Mouse (Mus musculus) gastrocnemius, adult 2 months (tissue): Measurements from ENCODE around the gene Mmgt2. TPM values are rescaled to one million over a fixed set of nuclear protein-coding genes. Genes with fewer than 3 reads are reported as not detected.
A peak's percentile ranks its signal among the peaks of the same experiment; 100 is the strongest.

Experiments used
- DNase-seq: peaks from one replicate; pipeline ENCODE4 v3.0.0; 2022
- H3K27ac ChIP-seq: fragments of 200-600 bp; 2 replicates; pipeline ENCODE4 v1.8.1; 2022; ENCODE audit warnings: mild to moderate bottlenecking
- H3K4me3 ChIP-seq: fragments of 200-600 bp; 2 replicates; pipeline ENCODE4 v1.8.1; 2022; ENCODE audit warnings: mild to moderate bottlenecking, moderate library complexity
- CTCF ChIP-seq: fragments of 200-600 bp; IDR thresholded peaks from 2 replicates; pipeline ENCODE4 v1.8.1; 2022; ENCODE audit warnings: antibody characterized with exemption, mild to moderate bottlenecking, moderate library complexity
- intact Hi-C: fragments of 180-260 bp; cut with DNase I; formaldehyde crosslinking; loops from one replicate; pipeline ENCODE4 v1.15.1; 2025
- total RNA-seq, 2 experiments: library from RNA; stranded (reverse); gene quantifications; 2 replicates each; pipeline ENCODE4 v1.2.3; 2021

Mmgt2 gene
- total RNA-seq, 2 experiments from 2014 or later, result 2.9 to 3.5 TPM

DNA sequence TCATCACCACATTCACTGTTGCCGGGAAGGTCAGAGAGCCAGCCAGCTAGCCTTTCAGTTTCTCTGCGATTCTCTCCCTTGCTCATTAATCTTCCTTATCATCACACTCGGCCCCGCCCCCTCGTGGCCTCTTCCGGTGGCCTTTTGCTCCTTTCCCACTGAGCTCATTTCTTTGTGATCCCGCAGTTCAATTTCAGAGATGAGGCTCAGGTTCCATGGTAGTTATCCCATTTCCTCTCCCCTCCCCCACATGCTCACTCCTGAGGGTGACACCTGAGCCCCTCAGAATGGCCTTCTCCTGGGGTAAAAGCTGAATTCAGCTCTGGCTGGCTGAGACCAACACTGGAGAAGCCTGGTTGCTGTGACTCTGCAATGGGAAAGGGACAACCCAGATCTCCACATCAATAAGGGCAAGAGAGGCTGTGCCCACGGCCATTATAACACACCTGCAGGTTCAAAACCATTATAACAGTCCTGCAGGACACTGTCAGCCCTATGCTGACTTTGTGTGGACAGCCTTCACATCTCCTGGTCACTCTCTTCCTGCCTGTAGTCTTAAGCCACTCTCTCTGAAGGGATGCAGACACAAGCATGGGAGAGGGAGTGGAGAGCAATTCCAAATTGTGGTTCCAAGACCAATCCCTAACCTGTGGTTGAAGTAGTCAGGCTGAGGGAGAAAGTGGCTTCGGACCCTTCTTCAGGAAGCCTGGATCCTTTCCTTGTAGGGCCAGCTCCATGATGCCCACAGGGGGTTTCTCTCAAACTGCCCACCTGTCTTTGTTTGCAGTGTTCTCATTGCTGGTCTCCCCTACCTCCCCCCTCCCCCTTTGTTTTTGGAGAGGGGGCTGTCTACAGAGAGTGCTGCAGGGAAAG is 18.9 kb upstream of the Mmgt2 start:
- Histone ChIP-seq H3K4me3 (no peak overlapping the region), H3K27ac (peak overlapping the region; percentile 73)
- TF ChIP-seq CTCF, result no peak
- peak; percentile 41 for DNase-seq
- intact Hi-C loops, result no loop called here

DNA sequence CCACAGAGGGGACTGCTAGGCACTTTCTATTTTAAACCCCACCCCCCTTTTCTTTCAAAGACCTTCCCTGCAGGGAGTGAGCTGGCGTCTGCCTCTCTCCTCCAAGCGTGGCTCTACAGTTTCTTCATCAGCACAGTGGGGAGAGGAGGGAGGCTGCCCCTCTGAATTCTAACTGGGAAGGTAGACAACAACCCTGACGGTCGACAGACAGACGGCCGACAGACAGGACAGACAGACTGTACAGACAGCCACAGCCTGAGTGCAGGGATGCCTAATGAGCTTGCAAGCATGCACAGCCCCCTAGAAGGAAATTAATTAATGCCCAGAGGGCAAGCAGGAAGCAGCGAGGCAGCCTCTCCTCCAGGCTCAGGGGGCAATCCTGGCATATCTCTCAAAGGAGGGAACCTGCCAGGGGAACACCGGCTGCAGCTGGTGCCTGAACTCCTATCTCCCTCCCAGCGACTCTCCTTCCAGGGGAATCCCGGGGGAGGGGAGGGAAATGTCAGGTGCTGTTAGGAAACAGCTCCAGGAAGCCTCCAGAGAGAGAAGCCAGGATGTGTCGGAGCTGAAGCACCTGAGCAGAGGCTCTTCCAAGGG is 18.1 kb upstream of the Mmgt2 start:
- DNase-seq, result no peak
- TF ChIP-seq CTCF, result no peak
- Histone ChIP-seq H3K4me3 (no peak overlapping the region), H3K27ac (peak overlapping the region; percentile 73; the same call in 1 of the 2 replicates)
- intact Hi-C loops, result no loop called here

DNA sequence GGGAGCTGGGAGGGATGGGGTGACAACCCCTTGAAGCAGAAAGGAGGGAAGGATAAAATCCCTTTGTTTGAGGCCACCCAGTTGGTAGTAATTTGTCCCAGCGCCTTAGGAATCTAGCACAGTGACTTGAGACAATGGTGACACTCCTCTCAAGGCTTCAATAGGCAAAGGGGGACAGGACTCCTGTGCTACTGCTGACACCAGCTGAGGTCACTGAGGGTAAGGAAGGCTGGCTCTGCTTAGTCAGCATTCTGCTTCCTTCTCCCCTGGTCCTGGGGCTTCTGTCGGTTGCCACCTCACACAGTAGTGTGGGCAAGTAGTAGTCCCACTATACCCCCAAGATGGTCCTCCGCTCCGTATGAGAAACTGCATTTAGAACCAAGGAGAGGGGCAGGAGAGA is 17.3 kb upstream of the Mmgt2 start:
- H3K27ac ChIP-seq, result no peak overlapping the region
- no peak for TF ChIP-seq CTCF
- no peak overlapping the region for H3K4me3 ChIP-seq
- intact Hi-C loops, result no loop called here
- DNase-seq, result no peak

DNA sequence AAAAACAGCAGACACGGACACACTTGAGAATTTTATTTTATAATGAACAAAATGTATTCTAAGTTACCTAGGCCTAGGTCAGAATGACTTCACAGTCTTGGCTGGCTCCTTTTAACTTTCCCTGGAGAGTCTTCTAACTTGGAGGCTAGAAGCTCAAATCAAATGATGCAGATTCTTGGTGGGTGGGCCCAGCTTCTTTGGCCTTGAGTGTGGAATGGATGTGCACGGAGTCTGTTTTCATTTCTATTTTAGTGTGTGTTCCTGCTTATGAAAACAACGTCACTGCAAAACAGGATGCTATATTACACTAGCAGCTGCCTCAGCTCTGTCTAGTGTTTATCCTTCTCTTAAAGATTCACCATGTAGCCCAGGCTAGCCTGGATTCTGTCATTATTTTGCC is 13.1 kb upstream of the Mmgt2 start:
- no peak for DNase-seq
- intact Hi-C loops, result no loop called here
- TF ChIP-seq CTCF, result no peak
- peak overlapping the region; percentile 81 for H3K27ac ChIP-seq
- H3K4me3 ChIP-seq, result no peak overlapping the region

DNA sequence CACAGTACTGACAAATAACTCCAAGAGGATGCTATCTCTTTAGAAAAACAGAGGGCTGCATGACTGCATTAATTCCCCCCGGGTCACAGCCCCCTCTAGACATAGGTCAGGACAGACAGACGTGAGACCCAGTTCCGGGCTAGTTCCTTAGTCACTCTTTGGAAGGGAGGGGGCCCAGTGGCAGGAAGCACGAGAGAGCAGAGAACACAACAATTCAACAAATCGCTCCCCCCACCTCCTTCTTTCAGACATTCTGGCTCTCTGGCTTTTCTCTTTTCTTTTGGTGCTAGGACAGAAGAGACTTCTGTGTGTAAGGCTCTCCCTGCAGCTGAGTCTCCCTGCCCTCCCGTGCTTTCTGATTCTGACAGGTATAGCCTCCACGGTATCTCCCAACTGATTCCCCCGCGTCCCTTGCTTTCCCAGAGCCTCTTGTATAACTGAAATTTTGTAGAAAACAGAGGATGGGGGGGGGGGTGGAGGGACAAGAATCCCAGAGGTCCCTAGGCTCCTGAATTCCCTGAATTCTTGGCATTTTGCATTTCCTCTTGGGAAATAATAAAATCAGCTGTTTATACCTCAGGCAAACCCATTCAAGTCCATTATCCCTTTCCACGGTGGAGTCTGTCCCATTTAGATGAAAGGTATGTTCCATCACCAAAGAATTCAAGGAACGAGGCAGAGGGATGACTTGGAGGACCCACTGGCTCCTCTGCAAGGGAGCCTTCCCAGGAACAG is 12.2 kb upstream of the Mmgt2 start:
- no peak for TF ChIP-seq CTCF
- peak overlapping the region; percentile 10 for H3K4me3 ChIP-seq
- DNase-seq, result no peak
- H3K27ac ChIP-seq, result peak overlapping the region; percentile 81
- intact Hi-C loops, result no loop called here

DNA sequence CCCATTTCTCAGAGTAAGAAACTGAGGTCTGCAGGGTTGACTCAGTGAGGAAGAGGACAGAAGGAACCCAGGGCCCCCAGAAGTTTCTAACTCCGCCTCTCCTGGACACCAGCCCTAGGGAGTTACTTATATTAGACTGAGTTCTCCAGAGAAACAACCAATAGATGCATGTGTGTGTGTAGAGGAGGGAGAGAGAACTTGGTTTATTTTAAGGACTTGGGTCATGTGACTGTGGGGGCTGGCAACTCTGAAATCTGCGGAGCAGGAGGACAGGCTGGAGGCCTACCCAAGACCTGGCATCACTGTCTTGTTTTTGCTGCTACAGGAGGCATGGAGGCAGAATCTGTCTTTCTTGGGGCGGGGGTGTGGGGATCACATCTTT is 11.6 kb upstream of the Mmgt2 start:
- intact Hi-C loops, result no loop called here
- peak overlapping the region; percentile 81 for H3K27ac ChIP-seq
- no peak for TF ChIP-seq CTCF
- peak overlapping the region; percentile 10 for H3K4me3 ChIP-seq
- no peak for DNase-seq

DNA sequence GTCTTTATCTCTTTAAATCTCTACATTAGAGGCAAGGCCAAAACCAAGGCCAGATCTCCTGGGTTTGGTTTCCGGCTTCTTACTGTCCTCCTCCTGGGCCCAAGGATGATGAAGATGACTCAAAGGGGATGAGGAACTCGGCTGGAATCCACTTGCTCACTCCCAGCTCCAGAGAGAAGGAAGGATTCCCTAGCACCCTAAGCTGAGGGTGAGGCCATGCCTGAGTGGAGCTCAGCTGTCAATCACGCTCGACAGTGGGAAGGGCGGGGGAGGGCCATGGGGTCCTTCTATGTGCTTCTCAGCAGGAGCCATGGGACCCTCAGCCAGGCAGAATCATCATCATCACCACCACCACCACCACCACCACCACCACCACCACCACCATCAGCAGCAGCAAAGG is 11.1 kb upstream of the Mmgt2 start:
- no peak for DNase-seq
- no peak overlapping the region for H3K4me3 ChIP-seq
- intact Hi-C loops, result no loop called here
- peak overlapping the region; percentile 81 for H3K27ac ChIP-seq
- TF ChIP-seq CTCF, result no peak

DNA sequence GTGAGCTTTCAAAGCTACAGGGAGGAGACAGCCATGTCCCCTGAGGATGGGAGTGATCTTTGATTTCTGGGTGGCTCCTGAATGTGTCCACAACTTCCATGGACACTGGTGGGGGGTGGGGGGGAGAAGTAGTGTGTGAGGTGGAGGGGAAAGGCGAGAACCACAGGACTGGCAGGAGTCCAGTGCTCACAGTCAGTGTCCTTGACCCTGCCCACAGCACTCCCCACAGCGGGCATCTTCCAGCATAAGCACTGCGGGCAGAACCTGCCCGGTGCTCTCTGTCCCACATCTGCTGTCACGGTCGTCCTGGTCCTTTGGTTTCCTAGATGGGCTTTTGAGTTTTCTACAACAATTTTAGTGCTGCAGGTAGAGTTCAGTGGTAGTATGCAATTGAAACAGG is 10.7 kb upstream of the Mmgt2 start:
- Histone ChIP-seq H3K4me3 (no peak overlapping the region), H3K27ac (peak overlapping the region; percentile 53; the same call in 1 of the 2 replicates)
- intact Hi-C loops, result no loop called here
- DNase-seq, result no peak
- no peak for TF ChIP-seq CTCF

DNA sequence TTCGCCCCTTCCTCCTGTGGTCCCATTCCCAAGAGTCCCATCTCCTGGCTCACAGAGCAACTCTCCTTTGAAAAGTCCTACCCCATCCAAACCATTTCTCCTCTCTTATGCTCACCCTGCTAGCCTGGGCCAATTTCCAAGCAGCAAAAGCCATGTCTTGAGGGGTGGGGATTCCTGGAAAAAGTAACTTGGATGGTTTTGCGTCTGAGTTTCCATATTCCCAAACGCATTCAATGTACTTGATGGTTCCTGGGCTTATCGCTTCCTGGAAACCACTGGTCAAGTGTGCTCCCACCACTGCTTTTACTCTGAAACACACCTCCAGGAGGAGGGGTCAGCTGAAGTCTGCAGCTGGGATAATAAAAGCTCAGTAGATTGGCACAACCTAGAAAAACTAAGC is 10.1 kb upstream of the Mmgt2 start:
- intact Hi-C loops, result no loop called here
- Histone ChIP-seq H3K27ac (peak overlapping the region; percentile 87), H3K4me3 (0 out of 2 replicates have a peak overlapping the region, but pooled peaks have one; percentile 9)
- no peak for TF ChIP-seq CTCF
- DNase-seq, result no peak

DNA sequence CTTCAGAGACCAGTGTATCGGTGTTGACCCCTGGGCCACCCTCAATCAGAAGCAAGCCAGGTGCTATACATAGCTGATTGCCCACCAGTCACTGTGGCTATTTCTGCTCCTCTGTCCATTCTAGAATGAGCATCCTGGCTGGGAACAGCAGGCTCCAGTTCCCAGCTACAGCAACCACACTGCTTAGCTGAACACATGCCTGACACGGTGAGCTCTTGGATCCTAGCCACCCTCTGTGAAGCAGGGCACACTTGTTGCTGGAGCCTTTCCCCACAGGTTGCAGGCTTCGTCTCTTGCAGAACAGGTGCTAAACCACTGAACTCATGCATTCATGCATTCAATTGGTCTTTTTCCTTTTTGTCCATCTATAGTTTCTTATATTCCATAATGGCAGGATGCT is 8.1 kb upstream of the Mmgt2 start:
- TF ChIP-seq CTCF, result no peak
- peak overlapping the region; percentile 87 for H3K27ac ChIP-seq

DNA sequence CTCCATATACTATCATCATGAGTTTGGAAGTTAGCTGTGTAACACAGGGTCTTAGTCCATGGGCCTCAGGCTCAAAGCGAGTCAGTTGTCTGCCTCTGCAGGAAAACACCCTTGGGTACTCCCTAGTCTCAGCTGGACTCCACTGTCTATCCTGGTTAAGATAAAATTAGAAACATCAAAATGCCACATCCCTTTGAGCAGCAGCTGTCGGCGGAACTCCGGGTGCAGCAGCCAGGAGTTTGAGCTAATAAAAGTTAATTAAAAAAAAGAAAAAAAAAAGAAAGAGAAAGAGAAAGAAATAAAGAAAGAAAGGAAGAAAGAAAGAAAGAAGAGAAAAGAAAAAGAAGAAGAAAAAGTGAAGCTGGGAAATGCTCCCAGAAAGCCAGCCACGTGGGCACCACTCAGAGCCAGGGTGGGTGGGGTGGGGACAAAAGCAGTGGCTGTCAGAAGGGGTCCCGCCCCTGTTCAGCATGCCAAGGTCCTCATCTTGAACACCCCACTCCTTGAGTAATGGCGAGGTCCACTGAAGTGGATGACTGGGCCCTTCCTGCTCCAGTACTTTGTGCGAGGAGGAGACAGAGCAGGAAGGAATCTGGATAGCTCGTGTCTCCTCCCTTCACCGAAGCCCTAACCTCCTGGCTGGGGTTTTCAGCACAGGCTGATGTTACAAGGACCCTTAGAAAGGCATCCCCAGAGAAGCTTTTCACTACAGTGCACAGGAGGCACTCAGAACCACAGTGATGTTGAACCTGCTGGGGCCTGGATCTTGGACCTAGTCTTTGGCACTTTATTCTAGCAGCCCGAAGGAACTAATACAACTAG is 6.2 kb upstream of the Mmgt2 start:
- Histone ChIP-seq H3K4me3 (peak overlapping the region; percentile 43), H3K27ac (peak overlapping the region; percentile 87)
- TF ChIP-seq CTCF, result no peak
- intact Hi-C loops, result no loop called here
- DNase-seq, result no peak

More for the DNA sequence above, 8.1 kb upstream of the Mmgt2 start:
- H3K4me3 ChIP-seq, result no peak overlapping the region
- intact Hi-C loops, result no loop called here
- DNase-seq, result peak; percentile 72

DNA sequence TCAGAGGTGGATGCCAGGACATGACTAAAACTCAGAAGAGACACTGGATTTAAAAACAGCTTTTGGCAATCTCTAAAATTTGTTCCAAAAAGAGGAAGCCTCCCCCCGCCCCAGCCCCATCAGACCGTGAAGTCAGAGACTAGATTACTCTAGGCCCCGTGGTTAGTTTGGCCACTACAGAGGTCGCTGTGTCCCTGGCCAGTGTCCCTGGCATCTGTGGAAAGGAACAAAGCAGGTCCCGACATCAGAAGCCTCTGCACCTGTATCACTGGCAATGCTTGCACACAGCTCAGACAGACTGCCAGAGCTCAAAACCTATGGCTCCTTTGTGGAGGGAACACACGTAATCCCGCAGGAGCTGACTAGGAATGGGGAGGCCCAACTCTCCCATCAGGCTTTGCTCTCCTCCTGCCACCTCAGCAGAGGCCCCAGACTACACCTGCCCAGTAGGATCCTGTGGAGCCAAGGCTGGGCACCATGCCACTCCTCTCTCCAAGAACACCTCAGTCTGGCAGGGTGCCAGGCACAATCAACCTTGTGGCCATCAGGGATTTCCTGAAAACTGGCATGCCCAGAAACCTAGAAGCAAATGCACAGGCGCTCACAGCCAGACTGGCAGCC is 5.3 kb upstream of the Mmgt2 start:
- intact Hi-C loops, result no loop called here
- peak overlapping the region; percentile 87 for H3K27ac ChIP-seq
- no peak for TF ChIP-seq CTCF
- no peak overlapping the region for H3K4me3 ChIP-seq
- peak; percentile 70 for DNase-seq
